Mouse (Mus musculus) frontal cortex, adult (tissue): Measurements from ENCODE around the gene Tmtc2.

ENCODE experiments used
- ATAC-seq: cut with Nextera tagmentation; 2 replicates; pipeline ENCODE4 v1.9.2; 2017; ENCODE audit warnings: mild to moderate bottlenecking, moderate library complexity, mixed read lengths; ENCODE audit not compliant: low TSS enrichment

Gene Tmtc2

DNA sequence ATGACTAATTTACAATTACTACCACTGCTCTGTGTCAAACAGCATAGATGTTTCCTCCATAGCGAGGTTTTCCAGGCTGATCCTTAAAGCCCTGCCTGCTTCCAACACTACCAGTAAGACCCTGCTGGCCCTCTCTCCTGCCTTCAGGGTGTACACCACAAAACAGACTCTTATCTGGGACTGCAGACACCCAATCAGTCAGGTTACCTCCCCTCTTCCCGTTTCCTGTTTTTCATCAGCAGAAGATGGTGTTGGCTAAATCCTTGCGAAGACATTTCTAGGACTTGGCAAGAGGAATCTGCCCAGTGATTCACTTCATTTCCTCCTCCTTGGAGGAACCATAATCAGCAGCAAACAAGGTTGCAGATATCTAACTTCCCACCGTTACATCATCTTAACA lies 73.8 kb downstream of the Tmtc2 start:
- peak; percentile 14; the same call in 1 of the 2 replicates for ATAC-seq

DNA sequence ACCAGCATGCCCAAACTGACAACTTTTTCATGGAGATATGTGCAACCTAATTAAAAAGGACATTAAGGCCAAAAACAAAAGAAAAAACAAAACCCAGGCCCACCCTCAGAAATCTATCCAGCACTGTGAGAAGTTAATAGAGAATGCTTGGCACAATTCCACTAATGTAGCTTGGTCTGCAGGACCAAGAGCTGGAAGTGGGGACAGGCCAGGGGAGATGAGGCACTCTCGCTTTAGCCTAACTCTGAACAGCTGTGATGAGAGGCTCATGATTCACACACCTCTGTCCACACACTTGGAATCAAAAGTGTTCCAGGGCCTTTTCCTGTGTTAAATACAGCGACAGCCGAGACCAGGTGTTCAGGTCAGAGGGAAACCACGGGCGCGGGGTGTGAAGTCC lies 79.0 kb downstream of the Tmtc2 start:
- ATAC-seq: no peak

DNA sequence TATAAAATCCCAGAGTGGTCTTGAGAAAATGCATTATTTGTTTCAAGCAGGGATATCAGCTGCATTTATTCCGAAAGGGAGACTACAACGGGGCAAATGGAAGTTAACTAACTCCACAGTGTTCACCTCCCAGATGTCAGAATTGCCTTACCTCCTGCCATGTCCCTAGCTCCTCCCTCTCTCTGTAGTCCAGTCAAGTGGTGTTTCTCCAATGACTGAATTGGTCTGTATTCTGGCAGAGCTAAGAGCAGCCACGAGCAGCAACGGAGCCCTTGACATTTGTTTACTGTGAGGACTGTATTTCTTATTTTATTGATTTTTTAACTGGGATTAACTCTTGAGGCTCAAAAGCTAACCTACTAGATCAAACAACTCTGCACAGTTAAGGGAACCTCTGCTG lies 81.8 kb downstream of the Tmtc2 start:
- no peak for ATAC-seq

DNA sequence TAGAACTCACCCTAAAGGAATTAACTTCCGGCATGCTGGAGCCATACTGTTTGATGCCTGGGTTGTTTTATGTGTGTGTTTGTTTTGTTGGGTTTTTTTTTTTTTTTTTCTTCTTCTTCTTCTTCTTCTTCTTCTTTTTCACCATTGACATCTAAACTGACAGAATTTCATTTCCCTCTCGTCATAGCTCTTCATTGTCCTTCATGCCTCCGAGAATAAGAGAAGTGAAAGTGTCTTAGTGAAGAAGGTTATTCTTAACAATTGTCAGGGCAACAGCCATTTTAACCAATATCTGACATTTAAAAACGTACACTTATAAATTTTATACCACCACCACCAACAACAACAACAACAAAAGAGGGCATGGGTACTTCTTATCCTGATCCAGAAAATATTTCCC lies 83.5 kb downstream of the Tmtc2 start:
- ATAC-seq: no peak

DNA sequence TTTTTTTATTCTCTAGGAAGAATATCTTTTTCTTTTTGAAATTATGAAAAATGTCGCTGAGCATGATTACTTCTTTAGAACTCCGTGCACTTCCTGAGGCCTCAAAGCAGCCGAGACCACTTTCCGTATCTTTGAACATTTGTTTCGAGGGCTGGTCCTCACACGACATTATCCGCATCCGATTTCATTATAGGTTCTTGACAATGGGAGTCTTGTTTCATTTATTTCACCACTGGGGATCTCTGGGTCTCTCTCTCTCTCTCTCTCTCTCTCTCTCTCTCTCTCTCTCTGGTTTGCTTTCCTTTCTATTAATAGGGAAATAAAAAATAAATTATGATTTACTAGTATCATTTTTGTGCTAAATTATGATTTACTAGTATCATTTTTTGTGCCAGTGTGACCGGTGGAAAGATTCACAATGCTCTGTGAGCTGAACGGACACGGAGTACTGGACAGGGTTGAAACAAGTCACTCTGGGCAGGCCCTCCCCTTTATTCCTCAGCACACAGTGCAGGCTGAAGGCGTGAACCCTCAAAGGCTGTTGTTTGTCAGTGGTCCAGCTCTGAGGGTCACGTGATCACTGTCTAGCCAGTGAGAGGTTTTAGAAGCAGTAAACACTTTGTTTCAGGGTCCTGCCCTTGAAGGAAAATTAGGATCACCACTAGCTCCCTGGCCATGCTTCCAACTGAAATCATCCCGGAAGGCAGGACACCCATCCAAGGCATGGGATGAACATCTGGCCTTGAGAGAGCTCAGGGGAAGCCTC lies 84.1 kb downstream of the Tmtc2 start:
- ATAC-seq: peak; percentile 66

DNA sequence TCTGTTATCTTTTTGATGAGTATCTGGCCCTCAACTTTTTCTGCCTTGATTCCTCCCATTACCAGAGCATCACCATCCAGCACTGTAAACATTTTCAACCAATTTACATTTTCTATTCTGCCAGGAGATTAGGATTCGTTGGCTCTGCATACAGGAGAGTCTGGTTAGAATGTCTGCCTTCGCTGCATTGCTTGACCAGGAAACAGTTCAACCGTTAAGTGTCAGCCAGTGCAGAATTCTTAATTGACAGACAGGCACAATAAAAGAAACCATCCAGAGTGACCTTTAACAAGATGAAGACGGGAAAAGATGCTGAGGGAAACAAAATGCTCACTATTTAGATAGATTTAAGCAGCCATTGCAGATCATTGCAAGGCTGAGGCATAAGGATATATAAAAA lies 87.3 kb downstream of the Tmtc2 start:
- ATAC-seq: no peak

DNA sequence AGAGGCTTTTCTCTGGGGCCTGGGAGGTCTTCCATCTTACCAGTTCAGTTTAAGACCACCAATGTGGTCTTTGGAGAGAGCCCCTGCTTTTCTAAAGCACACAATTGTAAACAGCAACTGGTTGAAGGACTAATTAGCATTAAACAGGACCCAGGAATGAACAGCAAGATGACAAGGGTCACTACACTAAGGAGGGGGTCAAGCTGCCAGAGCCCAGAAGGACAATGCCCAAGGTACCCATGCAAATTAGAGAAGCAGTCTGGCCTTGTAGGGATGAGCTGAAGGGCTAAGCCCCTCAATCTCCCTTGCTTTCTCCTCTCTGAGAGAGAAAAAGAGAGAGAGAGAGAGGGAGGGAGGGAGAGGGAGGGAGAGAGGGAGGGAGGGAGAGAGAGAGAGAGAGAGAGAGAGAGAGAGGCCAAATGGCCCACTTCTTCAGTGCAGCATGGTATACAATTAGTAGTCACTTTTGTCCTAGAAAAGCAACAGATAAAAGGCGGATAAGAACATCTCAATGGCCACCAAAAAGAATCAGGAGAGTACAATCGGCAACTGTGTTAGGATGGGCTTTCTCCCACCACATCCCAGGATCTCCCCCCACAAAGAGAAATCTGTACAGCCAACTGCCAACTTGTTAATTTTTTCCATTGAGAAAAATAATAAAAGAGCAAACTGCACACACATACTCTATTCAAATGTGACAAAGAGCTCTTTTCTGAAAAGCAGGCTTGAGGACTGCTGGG lies 89.7 kb downstream of the Tmtc2 start:
- ATAC-seq: no peak

DNA sequence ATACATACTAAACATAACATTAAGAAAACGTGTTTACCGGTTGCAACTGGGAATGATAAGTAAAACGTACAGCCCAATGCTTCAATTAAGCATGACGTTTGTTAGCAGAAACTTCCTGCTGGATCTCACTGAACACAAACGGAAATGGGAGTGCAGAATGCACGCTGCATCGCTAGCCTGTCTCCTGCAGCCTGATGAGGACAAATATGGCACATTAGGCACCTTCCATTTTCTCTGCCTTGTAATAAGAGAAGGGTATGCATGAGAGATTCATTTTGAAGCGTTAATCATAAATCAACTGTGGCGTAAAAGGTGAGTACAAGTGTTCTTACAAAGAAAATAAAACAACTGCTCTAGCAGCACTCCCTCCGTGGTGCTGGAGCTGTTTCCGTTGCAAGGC lies 94.5 kb downstream of the Tmtc2 start:
- no peak for ATAC-seq

DNA sequence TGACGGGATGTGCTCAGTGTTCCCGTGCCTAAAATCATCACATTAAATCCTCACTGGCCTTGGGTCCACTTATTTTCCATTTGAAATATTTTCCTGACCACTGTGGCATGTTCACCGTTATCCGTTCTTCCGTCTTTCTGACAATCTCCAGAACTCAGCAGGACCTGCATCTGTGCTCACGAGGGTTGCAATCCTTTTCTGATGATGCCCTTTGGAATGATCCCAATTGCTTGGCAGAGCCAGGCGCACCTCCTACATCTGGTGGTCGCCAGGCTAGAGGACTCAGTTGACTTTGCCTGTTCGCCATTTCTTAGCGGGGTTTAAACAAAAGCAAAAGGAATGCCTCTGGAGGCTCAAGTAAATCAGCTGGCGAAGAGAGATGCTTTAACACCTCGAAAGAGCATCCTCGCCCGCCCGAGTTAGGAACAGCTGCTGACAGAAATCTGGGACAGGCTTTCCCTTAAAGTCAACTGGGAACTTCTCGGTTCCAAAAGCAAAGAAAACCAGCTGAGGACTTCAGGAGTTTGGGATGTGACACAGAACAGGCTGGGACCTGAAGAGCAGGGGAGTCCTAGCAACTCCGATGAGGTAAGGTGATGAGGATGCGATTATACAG lies 96.5 kb downstream of the Tmtc2 start:
- ATAC-seq: peak; percentile 94

DNA sequence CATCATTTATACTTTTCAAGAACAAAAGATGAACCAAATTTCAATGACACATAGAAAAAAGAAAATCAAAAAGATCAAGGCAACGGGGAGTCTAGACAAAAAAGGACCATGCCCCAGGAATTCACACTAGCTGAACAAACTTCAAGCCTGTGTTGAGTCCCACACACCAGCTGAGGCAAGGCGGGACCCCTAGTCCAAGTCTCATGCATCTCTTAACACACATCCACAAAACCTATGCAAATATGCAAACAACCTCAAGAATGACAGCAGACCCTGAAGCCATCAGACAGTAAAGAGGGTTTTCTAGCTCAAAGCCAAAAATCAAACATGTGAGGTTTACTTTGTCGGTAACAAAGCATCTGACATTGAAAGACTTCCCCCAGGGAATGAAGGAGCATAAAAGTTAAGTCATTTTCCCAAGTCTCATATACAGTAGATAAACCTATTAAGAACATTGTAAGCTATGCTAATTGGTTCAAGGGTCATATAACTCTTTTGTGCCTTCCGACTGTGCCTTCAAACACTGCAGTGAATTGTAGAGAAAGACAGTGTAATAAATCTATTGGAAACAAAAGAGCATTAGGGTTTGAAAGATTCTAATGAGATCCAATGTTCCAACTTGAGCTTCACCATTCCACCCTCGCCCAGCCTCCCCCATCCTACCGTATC lies 100.0 kb downstream of the Tmtc2 start:
- ATAC-seq: no peak

DNA sequence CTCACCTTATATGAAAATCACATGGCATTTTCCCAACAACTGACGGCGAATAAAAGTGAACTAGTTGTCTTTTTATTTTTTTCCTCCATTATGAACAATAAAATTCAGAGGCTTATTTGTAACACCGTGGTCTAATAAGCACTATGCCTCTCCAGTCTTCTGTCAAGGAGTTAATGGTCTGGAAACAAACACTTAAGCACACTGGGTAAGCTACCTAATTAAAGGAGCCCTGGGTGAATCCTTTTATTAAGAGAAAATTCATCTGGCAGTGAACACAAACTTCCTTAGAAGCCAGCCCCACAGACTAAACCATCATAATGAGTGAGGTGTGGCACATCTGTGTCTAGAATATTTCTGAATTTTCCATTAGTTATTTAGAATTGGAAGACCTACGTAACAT lies 109.9 kb downstream of the Tmtc2 start:
- ATAC-seq: no peak

DNA sequence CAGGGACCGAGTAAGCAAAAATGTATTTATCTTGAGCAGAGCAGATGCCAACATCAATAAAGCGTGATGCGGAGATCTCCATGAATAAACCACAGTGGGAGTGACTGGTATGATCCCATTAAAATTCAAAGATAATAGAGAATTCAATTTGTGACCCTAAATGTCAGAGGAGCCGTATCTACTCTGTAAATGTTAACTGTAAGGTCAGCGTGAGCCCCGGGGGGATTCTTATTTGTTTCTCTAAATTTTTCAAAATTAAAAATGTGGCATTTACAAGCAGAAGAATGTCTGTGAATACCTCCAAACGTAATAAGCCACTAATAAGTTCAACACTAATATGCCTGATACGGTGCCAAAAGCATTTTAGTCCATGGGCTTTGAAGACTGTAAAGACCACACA lies 120.8 kb downstream of the Tmtc2 start:
- no peak for ATAC-seq

DNA sequence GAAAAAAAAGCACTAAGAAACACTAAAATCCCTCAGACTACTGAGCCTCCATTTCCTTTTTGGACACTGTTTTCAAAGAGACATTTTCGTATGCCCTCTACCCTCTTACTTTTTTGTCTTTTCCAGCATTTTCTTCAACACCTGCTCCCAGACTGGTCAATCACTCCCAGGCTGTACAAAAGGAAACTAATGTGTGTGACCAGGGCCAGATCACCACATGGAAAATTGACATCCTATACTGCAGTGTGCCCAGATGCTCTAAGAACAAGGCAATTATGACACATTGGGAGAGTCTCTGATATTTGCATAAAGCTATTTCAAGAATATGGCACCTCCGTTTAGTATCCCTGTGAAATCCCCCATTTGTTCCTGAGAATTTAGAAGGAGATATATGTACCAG lies 127.1 kb downstream of the Tmtc2 start:
- ATAC-seq: peak; percentile 64; the same call in 1 of the 2 replicates

DNA sequence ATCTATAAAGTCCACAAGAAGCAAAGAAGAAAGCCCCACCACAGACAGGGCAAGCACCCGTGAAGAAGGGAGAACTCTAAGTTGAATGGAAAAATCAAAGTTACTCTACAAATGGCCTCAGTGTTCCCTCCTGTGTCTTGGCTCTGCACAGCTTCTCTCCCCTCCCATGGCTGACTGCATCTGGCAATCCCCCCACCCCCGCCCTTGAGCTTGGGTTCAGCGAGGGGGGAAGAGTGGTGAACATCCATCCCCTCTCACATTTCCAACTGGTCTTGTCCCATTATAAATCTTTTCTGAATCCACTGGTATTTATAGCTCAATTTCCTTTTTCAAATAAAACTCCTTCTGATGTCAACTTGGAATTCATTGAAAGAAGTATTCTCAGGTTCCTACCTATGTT lies 129.9 kb downstream of the Tmtc2 start:
- ATAC-seq: no peak

DNA sequence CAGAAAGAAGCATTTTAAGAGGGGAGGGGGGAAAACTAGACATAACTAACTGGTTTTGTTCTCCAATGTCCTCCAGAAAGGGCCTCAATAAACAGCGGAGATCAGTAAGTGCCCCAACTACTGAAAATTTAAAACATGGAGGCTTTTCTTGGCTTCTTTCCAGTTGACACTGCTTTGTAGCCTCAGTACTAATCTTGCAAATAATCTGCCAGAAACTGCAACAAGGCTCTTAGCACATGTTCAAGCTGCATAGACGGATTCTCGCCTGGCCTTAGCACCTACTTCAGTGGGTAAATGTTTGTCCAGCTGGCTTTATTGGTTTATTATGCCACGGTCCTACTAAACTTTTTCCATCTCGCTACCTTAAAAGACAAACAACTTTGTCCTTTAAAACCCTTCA lies 139.4 kb downstream of the Tmtc2 start:
- no peak for ATAC-seq

DNA sequence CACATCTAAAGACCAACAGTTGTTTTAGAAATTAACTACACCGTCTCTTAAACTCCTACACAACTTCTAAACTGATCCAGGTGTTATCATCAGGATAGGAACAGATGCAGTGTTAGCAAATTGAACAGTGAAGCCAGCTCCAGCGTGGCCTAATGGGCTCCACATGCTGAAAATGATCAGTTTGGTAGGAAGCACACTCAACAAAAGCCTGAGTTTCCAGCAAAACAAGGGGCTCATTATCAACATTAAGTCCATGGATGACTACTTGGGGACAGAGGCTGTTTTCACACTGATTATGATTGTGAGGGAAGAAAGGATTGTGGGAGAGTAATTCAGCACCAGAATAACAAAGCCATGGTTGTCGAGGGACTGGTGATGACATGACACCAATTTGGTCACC lies 143.4 kb downstream of the Tmtc2 start:
- peak; percentile 61 for ATAC-seq

DNA sequence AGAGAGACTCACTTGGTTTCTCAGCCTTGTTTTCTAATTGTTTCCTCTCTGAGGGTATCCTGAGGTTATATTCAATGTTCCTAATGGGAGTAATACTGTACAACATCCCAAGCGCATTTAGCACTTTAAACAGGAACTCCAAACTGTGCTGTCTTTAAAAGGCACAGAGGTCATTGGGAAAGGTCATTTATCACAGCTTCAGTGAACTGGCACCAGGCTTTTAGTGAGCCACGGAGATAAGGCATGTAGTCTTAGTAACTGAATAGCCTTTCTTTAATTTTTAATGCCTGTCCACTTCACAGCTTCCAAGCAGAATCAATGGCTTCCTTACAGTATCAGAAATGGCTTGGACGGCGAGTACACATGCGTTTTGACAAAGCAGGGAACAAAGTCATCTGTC lies 144.0 kb downstream of the Tmtc2 start:
- no peak for ATAC-seq

DNA sequence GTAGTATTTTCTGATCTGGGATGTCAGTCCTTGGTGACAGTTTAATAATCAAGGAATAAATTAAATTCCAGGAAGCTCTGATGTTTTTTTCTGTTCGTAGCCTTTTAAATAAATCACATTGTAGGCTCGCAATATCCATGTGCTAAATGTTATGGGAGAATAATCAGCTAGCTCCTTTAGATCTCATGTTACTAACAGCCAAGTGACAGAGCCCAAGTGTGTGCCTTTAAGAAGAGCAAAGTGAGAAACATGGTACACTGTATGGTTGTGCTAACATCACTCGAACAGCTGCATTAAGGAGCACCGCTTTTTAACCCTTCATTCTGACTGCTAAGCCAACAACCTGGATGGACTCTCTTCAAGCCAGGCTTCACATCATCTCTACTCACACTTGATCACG lies 146.2 kb downstream of the Tmtc2 start:
- 0 out of 2 replicates have a peak, but pooled peaks have one; percentile 24 for ATAC-seq

DNA sequence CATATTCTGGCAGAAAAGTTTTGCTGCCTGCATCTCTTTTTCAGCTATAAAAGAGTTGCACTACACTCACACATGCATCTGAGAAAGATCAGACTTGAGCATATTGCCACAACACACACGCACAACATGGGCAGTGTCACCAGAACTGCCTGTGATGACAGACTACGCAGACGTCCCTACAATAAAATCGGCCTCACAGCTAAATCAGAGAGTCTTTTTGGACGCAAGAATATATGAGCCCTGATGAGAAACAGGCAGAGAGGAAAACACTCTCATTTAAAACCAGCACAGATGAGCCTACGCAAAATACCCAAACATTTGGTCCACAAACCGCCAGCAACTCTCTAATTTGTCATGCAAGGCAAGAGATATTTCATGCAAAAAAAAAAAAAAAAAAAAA lies 146.6 kb downstream of the Tmtc2 start:
- peak; percentile 79 for ATAC-seq

DNA sequence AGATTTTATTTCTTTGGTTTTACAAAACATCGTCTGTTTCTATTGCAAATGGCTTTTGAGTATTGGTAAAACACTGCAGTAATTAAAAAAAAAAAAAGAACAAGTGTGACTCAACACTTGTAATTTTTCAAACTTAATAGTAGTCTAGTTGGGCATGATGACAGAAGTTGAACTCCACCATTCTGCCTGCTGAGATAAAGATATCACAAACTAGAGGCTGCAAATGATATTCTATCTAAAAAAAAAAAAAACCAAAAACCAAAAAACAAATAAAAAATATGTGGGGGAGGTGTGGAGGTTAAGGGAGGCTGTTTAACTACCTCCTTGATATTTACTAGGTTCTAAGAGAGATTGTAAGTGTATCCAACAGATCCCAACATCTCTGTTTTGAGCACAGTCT lies 149.2 kb downstream of the Tmtc2 start:
- no peak for ATAC-seq

DNA sequence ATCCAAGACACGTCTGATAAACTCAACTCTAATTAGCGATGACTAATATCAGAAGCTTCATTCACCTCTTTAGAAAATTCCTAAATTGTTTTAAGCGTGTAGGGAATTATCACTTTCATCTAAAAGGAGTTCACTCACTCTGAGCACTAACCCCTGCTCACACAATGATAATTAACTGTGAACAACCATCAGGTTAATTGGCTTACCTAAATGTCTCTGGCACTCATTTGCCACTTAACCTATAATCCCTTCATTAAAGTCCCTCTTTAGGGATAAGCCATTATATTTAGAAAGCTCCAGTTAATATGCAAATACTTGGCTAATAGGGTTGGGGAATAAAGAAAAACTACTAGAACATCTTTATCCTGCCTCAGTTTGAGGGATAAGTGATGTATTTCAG lies 151.1 kb downstream of the Tmtc2 start:
- ATAC-seq: no peak

DNA sequence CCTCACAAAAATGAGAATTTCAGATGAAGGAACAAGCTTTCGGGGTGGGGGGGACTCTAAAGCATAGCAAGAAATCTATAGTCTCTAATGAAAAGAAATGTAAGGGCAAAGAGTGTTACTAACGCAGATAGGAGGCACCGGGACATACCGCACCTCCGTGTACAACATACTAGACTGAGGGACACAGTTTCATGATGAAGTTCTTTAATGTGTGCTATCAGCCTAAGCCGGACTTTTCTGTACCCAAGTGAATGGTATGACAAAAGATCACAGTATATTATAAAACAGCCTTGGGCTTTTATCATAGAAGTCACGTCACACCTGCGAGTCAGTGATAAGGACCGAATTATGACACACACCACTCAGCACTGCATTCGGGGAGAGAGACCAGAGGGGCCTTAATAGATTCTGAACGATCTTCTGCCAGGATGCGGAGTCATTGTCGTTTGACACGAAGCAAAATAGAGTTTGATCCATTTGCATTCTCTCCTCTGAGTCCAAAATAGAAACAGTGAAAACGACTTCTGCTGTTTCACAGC lies 156.3 kb downstream of the Tmtc2 start:
- ATAC-seq: 0 out of 2 replicates have a peak, but pooled peaks have one; percentile 5
